Mouse (Mus musculus) kidney, postnatal 0 days (tissue): ENCODE measurements around the gene Dennd4b. TPM values are rescaled to one million over a fixed set of nuclear protein-coding genes. Genes with fewer than 3 reads are reported as not detected.

Experiments used
- ATAC-seq: fragments of 200-750 bp; cut with Nextera tagmentation; replicated peaks from 2 replicates; pipeline ENCODE4 v1.8.0; 2017; ENCODE audit warnings: low read depth, moderate number of reproducible peaks, moderate TSS enrichment, moderate library complexity; ENCODE audit not compliant: low FRiP score
- DNase-seq: peaks from one replicate; pipeline ENCODE4 v3.0.0-alpha.2; 2016; ENCODE audit warnings: low spot score
- H3K27ac ChIP-seq: fragments of 300-500 bp; sonication (generic); 2 replicates; pipeline ENCODE4 v1.5.1; 2014; ENCODE audit warnings: mild to moderate bottlenecking
- H3K27me3 ChIP-seq: fragments of 300-500 bp; sonication (generic); 2 replicates; pipeline ENCODE4 v1.6.1; 2014; ENCODE audit warnings: low read length, mixed read lengths; ENCODE audit not compliant: insufficient read depth
- H3K36me3 ChIP-seq: fragments of 300-500 bp; sonication (generic); 2 replicates; pipeline ENCODE4 v1.6.1; 2014; ENCODE audit warnings: low read length, mixed read lengths; ENCODE audit not compliant: insufficient read depth
- H3K4me1 ChIP-seq: fragments of 300-500 bp; sonication (generic); replicated peaks from 2 replicates; pipeline ENCODE4 v1.6.1; 2014; ENCODE audit warnings: antibody characterized with exemption, low read length, mixed read lengths; ENCODE audit not compliant: insufficient read depth
- H3K4me2 ChIP-seq: fragments of 300-500 bp; sonication (generic); 2 replicates; pipeline ENCODE4 v1.6.1; 2014; ENCODE audit warnings: mild to moderate bottlenecking, low read length, moderate library complexity, mixed read lengths
- H3K4me3 ChIP-seq: fragments of 300-500 bp; sonication (generic); replicated peaks from 2 replicates; pipeline ENCODE4 v1.5.1; 2014; ENCODE audit warnings: low read depth, low read length
- H3K9ac ChIP-seq: fragments of 300-500 bp; sonication (generic); 2 replicates; pipeline ENCODE4 v1.6.1; 2014; ENCODE audit warnings: low read depth, low read length
- H3K9me3 ChIP-seq: fragments of 300-500 bp; sonication (generic); replicated peaks from 2 replicates; pipeline ENCODE4 v1.6.1; 2016; ENCODE audit warnings: low read length, inconsistent platforms, mixed read lengths
- CTCF ChIP-seq: IDR thresholded peaks from 2 replicates; pipeline ENCODE4 v1.5.1; 2016; ENCODE audit warnings: antibody characterized with exemption, low read depth, mild to moderate bottlenecking, moderate library complexity
- WGBS: fragments of 180-500 bp; shearing (Covaris S2); extraction: QIAGEN DNeasy Blood & Tissue Kit; methylation state at CpG from one replicate; pipeline ENCODE4 v1.1.7; 2014; 5-methylcytosine and 5-hydroxymethylcytosine counted together
- polyA plus RNA-seq: library from polyadenylated mRNA; unstranded; fragments of >200 nt; fragmentation: Nextera tagmentation; extraction: Ambion mirVana; gene quantifications from 2 replicates; pipeline ENCODE4 v1.2.1, GENCODE M21; 2015

Dennd4b gene
- polyA plus RNA-seq, 1 experiment from 2014 or later, result 2.2 TPM

- no peak for TF ChIP-seq CTCF
- Histone ChIP-seq H3K27me3 (no peaks in the 10 kb centered on the region), H3K4me3 (peak overlapping the region; percentile 83), H3K9me3 (no peaks in the 10 kb centered on the region), H3K4me1 (0 out of 2 replicates have a peak, but pooled peaks cover 6% of the 10 kb centered on the region), H3K36me3 (no peaks in the 10 kb centered on the region), H3K4me2 (peak overlapping the region; percentile 73), H3K27ac (peak overlapping the region; percentile 95), H3K9ac (peak overlapping the region; percentile 93)
- peak; percentile 38 for DNase-seq
- WGBS, result under 1% methylated on average over 11 of the region's 11 CpGs
- no peak for ATAC-seq
Measured at GRCm38 (mm10) chr3:90294064-90294440, 29.1 kb downstream of the Dennd4b start.

DNA sequence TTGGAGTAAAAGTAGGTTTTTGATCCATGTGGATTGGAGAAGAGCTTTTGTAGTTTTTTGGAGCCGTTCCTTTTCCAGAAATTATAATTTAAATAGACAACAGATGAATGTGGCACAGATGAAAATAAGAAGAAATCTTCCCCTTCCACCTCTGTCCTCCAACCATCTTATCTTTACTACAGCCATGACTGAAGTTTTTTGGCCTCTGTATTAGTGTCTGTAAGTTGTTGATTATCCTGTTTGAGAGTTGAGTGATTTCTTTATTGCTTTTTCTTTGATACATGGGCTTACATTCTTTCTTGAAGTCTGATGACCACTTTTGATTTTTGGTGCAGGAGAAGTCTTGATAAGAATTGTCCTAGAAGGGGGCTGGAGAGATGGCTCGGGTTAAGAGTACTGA, 29.7 kb downstream of the Dennd4b start:
- Histone ChIP-seq H3K36me3 (no peaks in the 10 kb centered on the region), H3K27ac (no peak overlapping the region), H3K9ac (no peak overlapping the region), H3K4me3 (peak overlapping the region; percentile 83), H3K27me3 (no peaks in the 10 kb centered on the region), H3K4me2 (peak overlapping the region; percentile 73), H3K4me1 (0 out of 2 replicates have a peak, but pooled peaks cover 6% of the 10 kb centered on the region), H3K9me3 (no peaks in the 10 kb centered on the region)
- ATAC-seq, result no peak
- WGBS, result 58% methylated on average over 2 of the region's 2 CpGs
- no peak for TF ChIP-seq CTCF
- no peak for DNase-seq

- Histone ChIP-seq H3K4me2 (no peak overlapping the region), H3K4me1 (no peaks in the 10 kb centered on the region), H3K9ac (no peak overlapping the region), H3K27ac (no peak overlapping the region), H3K4me3 (no peak overlapping the region), H3K27me3 (no peaks in the 10 kb centered on the region), H3K9me3 (no peaks in the 10 kb centered on the region), H3K36me3 (no peaks in the 10 kb centered on the region)
- TF ChIP-seq CTCF, result no peak
- no peak for ATAC-seq
- 69% methylated on average over 3 of the region's 3 CpGs for WGBS
- DNase-seq, result no peak
Measured at GRCm38 (mm10) chr3:90305801-90306200, 40.8 kb downstream of the Dennd4b start.

DNA sequence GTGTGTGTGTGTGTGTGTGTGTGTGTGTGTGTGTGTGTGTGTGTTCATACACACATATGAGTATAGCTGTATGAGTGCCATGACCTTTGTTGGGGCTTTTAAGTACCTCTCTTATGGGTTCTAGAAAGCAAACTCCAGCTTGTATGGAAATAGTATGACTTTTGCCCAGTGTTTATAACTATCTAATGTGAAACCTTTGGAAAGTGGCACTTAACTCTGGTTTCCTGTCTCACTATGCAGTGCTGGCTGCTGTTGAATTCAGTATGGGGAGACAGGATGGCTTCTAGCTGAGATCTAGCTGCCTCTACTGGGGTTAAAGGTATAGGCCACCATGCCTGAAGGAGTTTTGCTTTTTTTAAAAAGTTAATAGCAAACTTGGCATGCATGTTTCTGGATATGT, 44.6 kb downstream of the Dennd4b start:
- no peaks in the 10 kb centered on the region for H3K4me1 ChIP-seq
- H3K36me3 ChIP-seq, result no peaks in the 10 kb centered on the region
- no peak for ATAC-seq
- no peaks in the 10 kb centered on the region for H3K27me3 ChIP-seq
- TF ChIP-seq CTCF, result no peak
- no peak overlapping the region for H3K9ac ChIP-seq
- H3K4me2 ChIP-seq, result no peak overlapping the region
- DNase-seq, result no peak
- no peak overlapping the region for H3K4me3 ChIP-seq
- no peak overlapping the region for H3K27ac ChIP-seq
- no peaks in the 10 kb centered on the region for H3K9me3 ChIP-seq

GRCm38 (mm10) chr3:90313367-90313766, 48.4 kb downstream of the Dennd4b start:
- peak; percentile 41 for TF ChIP-seq CTCF
- Histone ChIP-seq H3K27me3 (no peaks in the 10 kb centered on the region), H3K9me3 (no peaks in the 10 kb centered on the region)

DNA sequence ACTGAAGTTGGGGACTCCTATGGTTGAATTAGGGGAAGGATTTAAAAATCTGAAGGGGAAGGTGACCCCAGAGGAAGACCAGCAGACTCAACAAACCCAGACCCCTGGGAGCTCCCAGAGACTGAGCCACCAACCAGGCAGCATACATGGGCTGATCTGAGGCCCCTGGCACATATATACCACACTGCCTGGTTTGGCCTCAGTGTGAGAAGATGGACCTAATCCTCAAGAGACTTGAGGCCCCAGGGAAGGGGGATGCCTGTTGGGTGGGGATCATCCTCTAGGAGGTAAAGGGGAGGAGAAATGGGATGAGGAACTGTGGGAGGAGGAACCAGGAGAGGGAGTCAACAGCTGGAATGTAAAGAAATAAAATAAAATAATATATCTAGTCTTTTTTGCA, 49.3 kb downstream of the Dennd4b start:
- no peak for TF ChIP-seq CTCF
- no peak for DNase-seq
- no peak overlapping the region for H3K9ac ChIP-seq

More at GRCm38 (mm10) chr3:90313367-90313766, 48.4 kb downstream of the Dennd4b start:
- Histone ChIP-seq H3K36me3 (no peaks in the 10 kb centered on the region), H3K4me1 (no peaks in the 10 kb centered on the region), H3K27ac (no peak overlapping the region), H3K4me2 (no peak overlapping the region), H3K4me3 (no peak overlapping the region), H3K9ac (no peak overlapping the region)
- no peak for DNase-seq
- ATAC-seq, result no peak

DNA sequence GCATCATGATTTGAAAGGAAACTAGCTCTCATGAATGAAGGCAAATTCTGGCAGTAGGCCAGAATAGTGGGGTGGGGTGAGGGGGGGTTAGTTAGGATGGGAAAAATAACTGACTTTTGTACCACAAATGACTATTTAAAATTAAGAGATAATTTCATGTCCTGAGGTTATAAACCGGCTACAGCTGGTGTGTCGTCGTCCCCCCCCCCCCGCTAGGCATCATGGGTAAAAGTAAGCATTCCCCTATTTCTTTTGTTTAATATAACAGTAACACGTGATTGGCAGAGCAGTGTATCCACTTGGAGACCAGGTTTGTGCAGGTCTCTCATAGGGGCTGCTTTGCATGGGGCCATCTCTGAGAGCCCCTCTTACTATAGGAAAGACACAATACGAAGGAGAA, 57.3 kb downstream of the Dennd4b start:
- Histone ChIP-seq H3K27ac (no peak overlapping the region), H3K9me3 (no peaks in the 10 kb centered on the region), H3K27me3 (no peaks in the 10 kb centered on the region), H3K36me3 (no peaks in the 10 kb centered on the region), H3K9ac (no peak overlapping the region), H3K4me3 (no peak overlapping the region), H3K4me2 (peak overlapping the region; percentile 23), H3K4me1 (peaks cover 6% of the 10 kb centered on the region; the same call in 1 of the 2 replicates)
- WGBS, result 45% methylated on average over 6 of the region's 6 CpGs
- DNase-seq (no peak), ATAC-seq (no peak)
- TF ChIP-seq CTCF, result no peak

More for the DNA sequence above, 49.3 kb downstream of the Dennd4b start:
- H3K4me1 ChIP-seq, result no peaks in the 10 kb centered on the region
- no peaks in the 10 kb centered on the region for H3K27me3 ChIP-seq
- no peaks in the 10 kb centered on the region for H3K36me3 ChIP-seq
- no peak overlapping the region for H3K4me2 ChIP-seq
- ATAC-seq, result no peak
- H3K9me3 ChIP-seq, result no peaks in the 10 kb centered on the region
- H3K4me3 ChIP-seq, result no peak overlapping the region
- H3K27ac ChIP-seq, result no peak overlapping the region
